Mouse (Mus musculus) heart, embryonic 10.5 days (tissue): ENCODE data around the gene Rasip1. TPM values are rescaled to one million over a fixed set of nuclear protein-coding genes. Genes with fewer than 3 reads are reported as not detected.
"Not testable (repeated sequence)": the region's sequence is repeated elsewhere in the genome, so short reads cannot be mapped to it uniquely, and the experiment has no call there.

Experiments
- DNase-seq: peaks from one replicate; pipeline ENCODE4 v3.0.0-alpha.2; 2017; ENCODE audit warnings: low spot score
- H3K27ac ChIP-seq: fragments of 300-500 bp; sonication (generic); 2 replicates; pipeline ENCODE4 v1.5.1; 2016; ENCODE audit warnings: mild to moderate bottlenecking
- H3K27me3 ChIP-seq: fragments of 300-500 bp; sonication (generic); 2 replicates; pipeline ENCODE4 v1.6.1; 2016; ENCODE audit warnings: mild to moderate bottlenecking; ENCODE audit not compliant: poor library complexity, insufficient read depth, severe bottlenecking
- H3K36me3 ChIP-seq: fragments of 300-500 bp; sonication (generic); 2 replicates; pipeline ENCODE4 v1.6.1; 2016; ENCODE audit warnings: mild to moderate bottlenecking, moderate library complexity
- H3K4me1 ChIP-seq: fragments of 300-500 bp; sonication (generic); 2 replicates; pipeline ENCODE4 v1.6.1; 2016; ENCODE audit warnings: mild to moderate bottlenecking
- H3K4me3 ChIP-seq: fragments of 300-500 bp; sonication (generic); 2 replicates; pipeline ENCODE4 v1.5.1; 2016; ENCODE audit warnings: mild to moderate bottlenecking, moderate library complexity
- H3K9me3 ChIP-seq: fragments of 300-500 bp; sonication (generic); 2 replicates; pipeline ENCODE4 v1.6.1; 2016; ENCODE audit warnings: mild to moderate bottlenecking, moderate library complexity
- WGBS: fragments of 180-500 bp; shearing (Covaris S2); methylation state at CpG from one replicate; pipeline ENCODE4 v1.1.7; 2016; 5-methylcytosine and 5-hydroxymethylcytosine counted together
- polyA plus RNA-seq: library from polyadenylated mRNA; unstranded; fragments of >200 nt; fragmentation: Nextera tagmentation; extraction: Ambion mirVana; gene quantifications from 2 replicates; pipeline ENCODE4 v1.2.1, GENCODE M21; 2016

Gene Rasip1
- polyA plus RNA-seq, 1 experiment from 2014 or later, result 20.5 TPM

- no peak overlapping the region for H3K4me3 ChIP-seq
- no peak for DNase-seq
- no peaks in the 10 kb centered on the region for H3K9me3 ChIP-seq
- H3K27ac ChIP-seq, result peak overlapping the region; percentile 4; the same call in 1 of the 2 replicates
- H3K27me3 ChIP-seq, result peaks cover 8% of the 10 kb centered on the region; the same call in 1 of the 2 replicates
- peaks cover 2% of the 10 kb centered on the region; the same call in 1 of the 2 replicates for H3K36me3 ChIP-seq
- H3K4me1 ChIP-seq, result peaks cover 69% of the 10 kb centered on the region
- 63% methylated on average over 5 of the region's 5 CpGs for WGBS
Measured at GRCm38 (mm10) chr7:45642083-45642482, 14.8 kb downstream of the Rasip1 start.

- Histone ChIP-seq H3K4me1 (peaks cover 73% of the 10 kb centered on the region), H3K9me3 (no peaks in the 10 kb centered on the region), H3K27me3 (peaks cover 8% of the 10 kb centered on the region; the same call in 1 of the 2 replicates), H3K27ac (peak overlapping the region; percentile 90), H3K4me3 (peak overlapping the region; percentile 61), H3K36me3 (no peaks in the 10 kb centered on the region; the same call in 1 of the 2 replicates)
- WGBS, result 42% methylated on average over 16 of the region's 16 CpGs
- no peak for DNase-seq
Measured at GRCm38 (mm10) chr7:45642503-45643255, 15.4 kb downstream of the Rasip1 start.

- Histone ChIP-seq H3K27ac (peak overlapping the region; percentile 90), H3K27me3 (peaks cover 8% of the 10 kb centered on the region; the same call in 1 of the 2 replicates), H3K9me3 (no peaks in the 10 kb centered on the region), H3K4me1 (peaks cover 64% of the 10 kb centered on the region), H3K36me3 (no peaks in the 10 kb centered on the region), H3K4me3 (peak overlapping the region; percentile 61)
- DNase-seq, result peak; percentile 98
- WGBS, result 5% methylated on average over 28 of the region's 28 CpGs
Measured at GRCm38 (mm10) chr7:45643441-45644178, 16.3 kb downstream of the Rasip1 start.

- Histone ChIP-seq H3K27ac (peak overlapping the region; percentile 77), H3K27me3 (peaks cover 8% of the 10 kb centered on the region; the same call in 1 of the 2 replicates), H3K4me1 (peaks cover 63% of the 10 kb centered on the region), H3K9me3 (no peaks in the 10 kb centered on the region), H3K4me3 (peak overlapping the region; percentile 61), H3K36me3 (no peaks in the 10 kb centered on the region)
- 9% methylated on average over 18 of the region's 18 CpGs for WGBS
- no peak for DNase-seq
Measured at GRCm38 (mm10) chr7:45644183-45644582, 16.9 kb downstream of the Rasip1 start.

GRCm38 (mm10) chr7:45644872-45645590, 17.7 kb downstream of the Rasip1 start:
- H3K4me3 ChIP-seq, result peak overlapping the region; percentile 61; the same call in 1 of the 2 replicates

GRCm38 (mm10) chr7:45645591-45645971, 18.3 kb downstream of the Rasip1 start:
- Histone ChIP-seq H3K36me3 (no peaks in the 10 kb centered on the region), H3K9me3 (no peaks in the 10 kb centered on the region), H3K4me3 (no peak overlapping the region), H3K27me3 (peaks cover 3% of the 10 kb centered on the region; the same call in 1 of the 2 replicates), H3K4me1 (peaks cover 63% of the 10 kb centered on the region), H3K27ac (no peak overlapping the region)
- no peak for DNase-seq
- WGBS, result 86% methylated on average over 7 of the region's 7 CpGs

More at GRCm38 (mm10) chr7:45644872-45645590, 17.7 kb downstream of the Rasip1 start:
- Histone ChIP-seq H3K27ac (peak overlapping the region; percentile 77; the same call in 1 of the 2 replicates), H3K36me3 (no peaks in the 10 kb centered on the region), H3K4me1 (peaks cover 61% of the 10 kb centered on the region), H3K27me3 (peaks cover 8% of the 10 kb centered on the region; the same call in 1 of the 2 replicates), H3K9me3 (no peaks in the 10 kb centered on the region)
- 50% methylated on average over 6 of the region's 6 CpGs for WGBS
- no peak for DNase-seq

GRCm38 (mm10) chr7:45646671-45647070, 19.4 kb downstream of the Rasip1 start:
- no peaks in the 10 kb centered on the region for H3K9me3 ChIP-seq
- WGBS, result 74% methylated on average over 4 of the region's 4 CpGs
- H3K4me1 ChIP-seq, result peaks cover 53% of the 10 kb centered on the region
- no peak for DNase-seq
- no peaks in the 10 kb centered on the region for H3K27me3 ChIP-seq
- no peak overlapping the region for H3K4me3 ChIP-seq
- H3K27ac ChIP-seq, result no peak overlapping the region
- H3K36me3 ChIP-seq, result no peaks in the 10 kb centered on the region

- 46% methylated on average over 8 of the region's 8 CpGs for WGBS
- no peaks in the 10 kb centered on the region for H3K36me3 ChIP-seq
- H3K27me3 ChIP-seq, result no peaks in the 10 kb centered on the region
- H3K9me3 ChIP-seq, result no peaks in the 10 kb centered on the region
- H3K27ac ChIP-seq, result peak overlapping the region; percentile 85
- no peak overlapping the region for H3K4me3 ChIP-seq
- peaks cover 33% of the 10 kb centered on the region for H3K4me1 ChIP-seq
- no peak for DNase-seq
Measured at GRCm38 (mm10) chr7:45649351-45649750, 22.1 kb downstream of the Rasip1 start.

GRCm38 (mm10) chr7:45650484-45650883, 23.2 kb downstream of the Rasip1 start:
- peak overlapping the region; percentile 85 for H3K27ac ChIP-seq

GRCm38 (mm10) chr7:45654424-45655047, 27.2 kb downstream of the Rasip1 start:
- H3K27ac ChIP-seq, result peak overlapping the region; percentile 60
- WGBS, result 23% methylated on average over 17 of the region's 17 CpGs
- peak overlapping the region; percentile 43 for H3K4me3 ChIP-seq

More at GRCm38 (mm10) chr7:45650484-45650883, 23.2 kb downstream of the Rasip1 start:
- not testable (repeated sequence) for H3K4me3 ChIP-seq, DNase-seq, H3K27me3 ChIP-seq, H3K36me3 ChIP-seq, H3K9me3 ChIP-seq
- 91% methylated on average over 20 of the region's 20 CpGs for WGBS
- H3K4me1 ChIP-seq, result peaks cover 29% of the 10 kb centered on the region

GRCm38 (mm10) chr7:45660746-45661478, 33.6 kb downstream of the Rasip1 start:
- no peak overlapping the region for H3K27ac ChIP-seq
- WGBS, result 81% methylated on average over 11 of the region's 11 CpGs
- no peaks in the 10 kb centered on the region for H3K36me3 ChIP-seq
- peaks cover 25% of the 10 kb centered on the region for H3K4me1 ChIP-seq
- no peak for DNase-seq
- no peaks in the 10 kb centered on the region for H3K27me3 ChIP-seq
- no peak overlapping the region for H3K4me3 ChIP-seq
- no peaks in the 10 kb centered on the region for H3K9me3 ChIP-seq

More at GRCm38 (mm10) chr7:45654424-45655047, 27.2 kb downstream of the Rasip1 start:
- no peaks in the 10 kb centered on the region for H3K9me3 ChIP-seq
- H3K36me3 ChIP-seq, result no peaks in the 10 kb centered on the region
- no peak for DNase-seq
- peaks cover 16% of the 10 kb centered on the region for H3K4me1 ChIP-seq
- no peaks in the 10 kb centered on the region for H3K27me3 ChIP-seq
